Mouse (Mus musculus): ENCODE results near the gene Dysf. TPM values are rescaled to one million over a fixed set of nuclear protein-coding genes. Genes with fewer than 3 reads are reported as not detected.

Dysf gene
- total and polyA plus RNA-seq, 3 experiments, result not detected

DNA sequence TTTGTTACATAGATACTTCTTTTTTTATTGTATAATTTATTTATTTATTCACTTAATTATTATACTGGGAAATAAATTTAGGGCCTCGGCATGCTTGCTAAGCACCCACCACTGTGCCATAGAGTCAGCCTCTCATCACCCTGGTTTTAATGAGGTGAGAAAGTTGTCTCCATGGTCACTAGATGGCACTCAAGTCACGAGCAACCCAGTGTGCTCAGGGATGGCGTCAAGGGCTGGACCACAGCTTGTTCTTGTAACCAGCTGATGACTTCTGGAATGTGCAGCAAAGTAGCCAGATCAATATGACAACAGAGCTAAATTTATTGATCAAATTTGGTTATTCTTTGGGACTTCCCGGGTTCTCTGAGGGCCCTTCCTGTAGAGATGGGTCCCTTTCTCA is 85.1 kb downstream of the Dysf start:
- DNase-seq (ENCODE audit: low read depth, low spot score), result peak; percentile 56
- no peaks in the 10 kb centered on the region for H3K9me3 ChIP-seq (replicated peaks; ENCODE audit: insufficient read depth, low read length)
- H3K9ac ChIP-seq (ENCODE audit: control insufficient read depth, low read depth, low read length, poor library complexity, severe bottlenecking), result no peak overlapping the region
- H3K4me3 ChIP-seq (ENCODE audit: control insufficient read depth in 1 of 2, insufficient read depth in 1 of 2, low read depth in 2 of 2, low read length in 2 of 2), result no peak overlapping the region
- no peaks in the 10 kb centered on the region for H3K4me1 ChIP-seq (ENCODE audit: control insufficient read depth in 1 of 2, insufficient read depth in 2 of 2, low read length in 2 of 2)
- H3K27me3 ChIP-seq (ENCODE audit: control insufficient read depth in 1 of 2, insufficient read depth in 2 of 2, low read length in 2 of 2), result no peaks in the 10 kb centered on the region; a peak in 1 of 4 replicates
- no peaks in the 10 kb centered on the region for H3K79me2 ChIP-seq (ENCODE audit: control insufficient read depth, insufficient read depth, low read length, poor library complexity)
- TF ChIP-seq RAD21 (IDR thresholded peaks at IDR 0.05; ENCODE audit: low read depth, low read length) (peak; percentile 80), ZC3H11A (IDR thresholded peaks at IDR 0.05; ENCODE audit: low read depth, low read length) (peak; percentile 47), CTCF (IDR thresholded peaks at IDR 0.05 in 2 of 3, conservative IDR thresholded peaks at IDR 0.05 in 1 of 3; ENCODE audit: control insufficient read depth in 1 of 3, insufficient read depth in 1 of 3, low read depth in 2 of 3, low read length in 3 of 3, poor library complexity in 1 of 3, severe bottlenecking in 1 of 3) (peak; percentile 35 to 76 (median 62)), POLR2A (IDR thresholded peaks at IDR 0.05; ENCODE audit: control insufficient read depth in 1 of 2, insufficient read depth in 1 of 2, low read depth in 1 of 2, low read length in 2 of 2, poor library complexity in 1 of 2) (no peak), SMC3 (IDR thresholded peaks at IDR 0.05; ENCODE audit: low read depth, low read length) (peak; percentile 65)
- H3K27ac ChIP-seq (ENCODE audit: control insufficient read depth, low read depth, low read length), result no peak overlapping the region
- H3K36me3 ChIP-seq (ENCODE audit: control insufficient read depth in 1 of 2, insufficient read depth in 2 of 2, low read length in 2 of 2), result no peaks in the 10 kb centered on the region

DNA sequence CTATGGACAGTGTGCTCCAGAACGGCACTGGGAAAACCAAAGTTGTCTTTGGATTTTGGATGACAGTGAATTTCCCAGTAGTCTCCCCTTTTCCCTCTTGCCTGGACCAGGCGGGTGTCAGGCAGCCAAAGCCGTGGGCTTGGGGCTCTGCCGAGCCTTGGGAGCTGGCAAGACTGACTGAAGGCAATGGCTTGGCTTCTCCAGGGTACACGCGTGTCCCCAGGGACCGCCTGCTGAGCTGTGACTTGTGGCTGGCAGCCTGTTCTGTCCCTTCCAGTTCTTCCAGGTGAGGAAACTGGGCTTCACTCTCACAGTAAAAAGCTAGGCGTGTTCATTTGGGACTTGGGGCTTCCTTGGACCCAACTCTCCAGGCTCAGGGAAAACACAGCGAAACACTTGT is 86.1 kb downstream of the Dysf start:
- Histone ChIP-seq H3K9me3 (replicated peaks; ENCODE audit: insufficient read depth, low read length) (no peaks in the 10 kb centered on the region), H3K79me2 (ENCODE audit: control insufficient read depth, insufficient read depth, low read length, poor library complexity) (no peaks in the 10 kb centered on the region), H3K27me3 (ENCODE audit: control insufficient read depth in 1 of 2, insufficient read depth in 2 of 2, low read length in 2 of 2) (no peaks in the 10 kb centered on the region), H3K36me3 (ENCODE audit: control insufficient read depth in 1 of 2, insufficient read depth in 2 of 2, low read length in 2 of 2) (no peaks in the 10 kb centered on the region), H3K4me1 (ENCODE audit: control insufficient read depth in 1 of 2, insufficient read depth in 2 of 2, low read length in 2 of 2) (no peaks in the 10 kb centered on the region), H3K4me3 (ENCODE audit: control insufficient read depth in 1 of 2, insufficient read depth in 1 of 2, low read depth in 2 of 2, low read length in 2 of 2) (no peak overlapping the region), H3K27ac (ENCODE audit: control insufficient read depth, low read depth, low read length) (no peak overlapping the region), H3K9ac (ENCODE audit: control insufficient read depth, low read depth, low read length, poor library complexity, severe bottlenecking) (no peak overlapping the region)
- no peak for DNase-seq (ENCODE audit: low read depth, low spot score)
- TF ChIP-seq E2F4 (IDR thresholded peaks at IDR 0.05; ENCODE audit: borderline replicate concordance, low read depth, low read length), result no peak
- no peak for TF ChIP-seq POLR2AphosphoS2 (IDR thresholded peaks at IDR 0.05; ENCODE audit: low read length)
- TF ChIP-seq NRF1 (IDR thresholded peaks at IDR 0.05; ENCODE audit: insufficient read depth, low read depth, low read length, poor library complexity, severe bottlenecking), result no peak
- TF ChIP-seq KAT2A (conservative IDR thresholded peaks at IDR 0.05; ENCODE audit: low read depth, low read length), result no peak
- TF ChIP-seq POLR2A (IDR thresholded peaks at IDR 0.05; ENCODE audit: control insufficient read depth in 1 of 2, insufficient read depth in 1 of 2, low read depth in 1 of 2, low read length in 2 of 2, poor library complexity in 1 of 2), result no peak
- no peak for TF ChIP-seq RCOR1 (IDR thresholded peaks at IDR 0.05; ENCODE audit: low read depth, low read length)
- no peak for TF ChIP-seq USF1 (IDR thresholded peaks at IDR 0.05; ENCODE audit: low read depth, low read length)
- TF ChIP-seq CHD1 (IDR thresholded peaks at IDR 0.05; ENCODE audit: low read depth, low read length), result no peak
- no peak for TF ChIP-seq EP300 (IDR thresholded peaks at IDR 0.05; ENCODE audit: low read depth in 1 of 2, low read length in 2 of 2)
- no peak for TF ChIP-seq ZC3H11A (IDR thresholded peaks at IDR 0.05; ENCODE audit: low read depth, low read length)
- no peak for TF ChIP-seq SMC3 (IDR thresholded peaks at IDR 0.05; ENCODE audit: low read depth, low read length)

DNA sequence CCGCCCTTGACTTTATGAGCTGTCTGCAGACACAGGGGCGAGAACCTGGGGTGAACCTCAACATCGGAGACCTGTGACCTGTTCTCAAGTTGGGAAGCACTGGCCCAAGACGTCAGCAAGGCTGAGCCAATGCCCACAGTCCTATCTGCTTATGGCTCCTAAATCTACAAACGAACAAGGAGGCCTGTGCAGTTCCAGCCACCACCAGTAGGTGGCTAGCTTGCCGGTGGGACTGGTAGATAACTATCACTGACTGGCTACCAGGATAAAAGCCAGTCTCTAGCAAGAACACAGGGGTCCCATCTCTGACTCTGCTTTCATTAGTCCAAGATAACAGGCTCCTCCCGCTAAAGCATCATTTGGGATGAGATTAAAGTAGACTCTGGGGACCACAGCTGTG is 86.6 kb downstream of the Dysf start:
- Histone ChIP-seq H3K36me3 (ENCODE audit: control insufficient read depth in 1 of 2, insufficient read depth in 2 of 2, low read length in 2 of 2) (no peaks in the 10 kb centered on the region), H3K9me3 (replicated peaks; ENCODE audit: insufficient read depth, low read length) (no peaks in the 10 kb centered on the region), H3K79me2 (ENCODE audit: control insufficient read depth, insufficient read depth, low read length, poor library complexity) (no peaks in the 10 kb centered on the region), H3K27ac (ENCODE audit: control insufficient read depth, low read depth, low read length) (no peak overlapping the region), H3K4me1 (ENCODE audit: control insufficient read depth in 1 of 2, insufficient read depth in 2 of 2, low read length in 2 of 2) (no peaks in the 10 kb centered on the region), H3K4me3 (ENCODE audit: control insufficient read depth in 1 of 2, insufficient read depth in 1 of 2, low read depth in 2 of 2, low read length in 2 of 2) (no peak overlapping the region), H3K9ac (ENCODE audit: control insufficient read depth, low read depth, low read length, poor library complexity, severe bottlenecking) (no peak overlapping the region), H3K27me3 (ENCODE audit: control insufficient read depth in 1 of 2, insufficient read depth in 2 of 2, low read length in 2 of 2) (no peaks in the 10 kb centered on the region)
- peak; percentile 80 for DNase-seq (ENCODE audit: low read depth, low spot score)
- TF ChIP-seq EP300 (IDR thresholded peaks at IDR 0.05; ENCODE audit: low read depth in 1 of 2, low read length in 2 of 2) (peak in 1 of 2 experiments; percentile 13; a peak in 1 of 4 replicates), SMC3 (IDR thresholded peaks at IDR 0.05; ENCODE audit: low read depth, low read length) (peak; percentile 63), USF1 (IDR thresholded peaks at IDR 0.05; ENCODE audit: low read depth, low read length) (no peak), ZC3H11A (IDR thresholded peaks at IDR 0.05; ENCODE audit: low read depth, low read length) (peak; percentile 29; the same call in 1 of the 2 replicates), CHD2 (IDR thresholded peaks at IDR 0.05; ENCODE audit: low read length) (no peak), GATA1 (IDR thresholded peaks at IDR 0.05; ENCODE audit: low read depth, low read length) (peak; percentile 76), CTCF (IDR thresholded peaks at IDR 0.05 in 2 of 3, conservative IDR thresholded peaks at IDR 0.05 in 1 of 3; ENCODE audit: control insufficient read depth in 1 of 3, insufficient read depth in 1 of 3, low read depth in 2 of 3, low read length in 3 of 3, poor library complexity in 1 of 3, severe bottlenecking in 1 of 3) (peak; percentile 77 to 98 (median 84)), RAD21 (IDR thresholded peaks at IDR 0.05; ENCODE audit: low read depth, low read length) (peak; percentile 28)
